Mouse (Mus musculus) ES-E14 (cell line): ENCODE results near the gene Pts.

ENCODE experiments used
- CHD2 ChIP-seq: IDR thresholded peaks from 2 replicates; pipeline ENCODE4 v1.6.1; 2014; ENCODE audit warnings: mild to moderate bottlenecking, low read depth, low read length, inconsistent platforms
- HCFC1 ChIP-seq: IDR thresholded peaks from 2 replicates; pipeline ENCODE4 v1.6.1; 2012; ENCODE audit warnings: low read length, inconsistent platforms, borderline replicate concordance; ENCODE audit not compliant: insufficient read depth
- MAFK ChIP-seq: IDR thresholded peaks from 2 replicates; pipeline ENCODE4 v1.6.1; 2014; ENCODE audit warnings: mild to moderate bottlenecking, low read depth, low read length, inconsistent platforms; ENCODE audit not compliant: insufficient read depth
- ZC3H11A ChIP-seq: IDR thresholded peaks from 2 replicates; pipeline ENCODE4 v1.6.1; 2012; ENCODE audit warnings: low read depth, mild to moderate bottlenecking, inconsistent platforms, low read length, borderline replicate concordance

- TF ChIP-seq CHD2 = no peak
- no peak for TF ChIP-seq MAFK
- TF ChIP-seq ZC3H11A = no peak
- no peak for TF ChIP-seq HCFC1
Measured at GRCm38 (mm10) chr9:50567372-50567771, 38.8 kb upstream of the Pts start.
